Mouse (Mus musculus): Measurements from ENCODE around the gene Mroh2b. TPM values are rescaled to one million over a fixed set of nuclear protein-coding genes. Genes with fewer than 3 reads are reported as not detected.

Mroh2b gene
- polyA plus RNA-seq (2016; fragmentation: Nextera tagmentation; extraction: Ambion mirVana), result not detected in 2 replicates

DNA sequence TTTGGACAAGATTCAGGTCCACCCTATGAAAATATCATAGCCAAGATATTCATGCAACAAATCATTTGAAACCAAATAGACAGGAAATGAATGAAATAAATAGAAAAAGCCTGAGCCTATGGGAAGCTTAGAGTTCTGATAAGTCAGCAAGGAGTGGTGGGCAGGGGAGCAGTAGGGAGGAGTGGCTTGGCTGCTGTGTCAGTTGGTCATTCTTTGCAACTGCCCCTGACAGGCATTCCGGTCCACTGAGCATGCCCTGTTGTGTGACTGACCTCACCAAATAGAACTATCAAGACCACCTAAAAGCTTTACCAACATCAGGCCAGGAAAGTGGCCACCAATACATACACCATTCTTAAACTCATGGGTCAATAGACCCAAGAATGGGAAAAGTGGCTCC lies at the start of gene Mroh2b:
Gene Mroh2b, plus strand, starts transcription at position 301 of the 400 bp plus-strand sequence.
- WGBS, result 88% methylated on average over 1 of the region's 1 CpGs
- Histone ChIP-seq H3K4me3 (no peak within 1 kb of the TSS), H3K36me3 (no peaks in the 10 kb centered on the region), H3K9me3 (no peaks in the 10 kb centered on the region), H3K27me3 (ENCODE audit: insufficient read depth, poor library complexity, severe bottlenecking) (no peaks in the 10 kb centered on the region), H3K4me1 (replicated peaks) (no peaks in the 10 kb centered on the region), H3K27ac (no peak within 1 kb of the TSS)
- no peak for DNase-seq (ENCODE audit: low spot score)

DNA sequence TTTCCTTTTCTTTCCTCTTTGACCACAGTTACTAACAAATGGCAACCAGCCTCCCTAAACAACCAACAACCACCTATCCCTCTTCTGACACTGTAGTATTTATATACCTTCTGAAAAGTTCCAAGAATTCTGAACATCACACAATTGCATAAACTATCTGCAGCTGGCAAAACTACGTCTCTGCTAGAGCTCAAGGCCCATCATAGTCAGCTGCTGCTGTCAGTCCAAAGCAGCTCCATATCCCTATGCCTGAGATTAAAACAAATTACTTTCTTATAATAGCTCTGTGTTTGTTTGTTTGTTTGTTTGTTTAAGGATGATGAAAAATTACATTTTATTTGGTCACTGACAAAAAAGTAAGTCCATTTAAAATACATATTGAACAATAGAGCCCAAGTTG lies 48.5 kb upstream of the Mroh2b start:
- H3K9me3 ChIP-seq, result no peaks in the 10 kb centered on the region
- H3K27ac ChIP-seq, result no peak overlapping the region
- H3K36me3 ChIP-seq, result no peaks in the 10 kb centered on the region
- no peak overlapping the region for H3K4me3 ChIP-seq
- no peaks in the 10 kb centered on the region for H3K4me1 ChIP-seq (replicated peaks)
- H3K27me3 ChIP-seq (ENCODE audit: insufficient read depth, poor library complexity, severe bottlenecking), result no peaks in the 10 kb centered on the region
- no peak for DNase-seq (ENCODE audit: low spot score)
- 93% methylated on average over 1 of the region's 1 CpGs for WGBS

DNA sequence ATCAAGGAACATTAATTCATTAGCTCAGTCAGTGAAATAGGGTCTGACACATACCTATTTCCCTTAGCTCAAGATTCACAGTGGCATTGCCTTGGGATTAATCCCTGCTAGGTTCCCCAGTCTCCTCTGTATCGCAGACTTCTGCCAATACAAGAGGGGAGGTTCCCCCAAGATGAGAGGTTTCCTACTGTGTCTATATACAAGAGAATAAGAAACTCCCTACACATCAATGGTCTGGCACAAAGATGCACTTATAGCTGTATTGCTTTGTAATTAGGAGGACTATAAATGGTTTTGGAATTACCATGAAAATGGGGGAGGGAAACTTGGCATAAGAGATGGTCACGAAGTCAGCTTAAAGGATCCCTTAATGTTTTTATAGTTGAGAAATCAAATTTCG lies 3.6 kb upstream of the Mroh2b start:
- Histone ChIP-seq H3K4me1 (replicated peaks) (no peaks in the 10 kb centered on the region), H3K4me3 (no peak overlapping the region), H3K9me3 (no peaks in the 10 kb centered on the region), H3K27ac (no peak overlapping the region), H3K36me3 (no peaks in the 10 kb centered on the region), H3K27me3 (ENCODE audit: insufficient read depth, poor library complexity, severe bottlenecking) (no peaks in the 10 kb centered on the region)
- 59% methylated on average over 3 of the region's 3 CpGs for WGBS
- no peak for DNase-seq (ENCODE audit: low spot score)

DNA sequence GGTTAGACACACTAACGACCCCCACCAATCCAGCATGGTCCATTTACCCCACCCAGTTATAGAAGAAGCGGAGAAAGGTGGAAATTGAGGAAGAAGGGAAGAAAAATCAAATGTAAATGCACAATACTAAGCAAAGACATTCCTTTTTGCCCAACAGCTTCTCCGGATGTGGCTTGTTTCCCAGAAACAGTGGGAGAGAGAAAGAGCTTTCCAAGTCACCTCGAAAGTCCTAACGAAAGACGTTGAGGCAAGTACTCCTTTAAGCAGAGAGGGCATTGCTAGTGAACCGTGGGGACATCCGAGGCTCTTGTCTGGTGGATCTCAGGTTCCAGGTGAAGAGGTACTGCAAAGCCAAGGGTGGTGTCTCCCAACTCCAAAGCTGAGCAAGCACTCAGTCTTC lies 36.2 kb downstream of the Mroh2b start:
- no peaks in the 10 kb centered on the region for H3K9me3 ChIP-seq
- WGBS, result 92% methylated on average over 8 of the region's 8 CpGs
- H3K27me3 ChIP-seq (ENCODE audit: insufficient read depth, poor library complexity, severe bottlenecking), result no peaks in the 10 kb centered on the region
- H3K4me1 ChIP-seq (replicated peaks), result no peaks in the 10 kb centered on the region
- no peaks in the 10 kb centered on the region for H3K36me3 ChIP-seq
- DNase-seq (ENCODE audit: low spot score), result no peak
- H3K4me3 ChIP-seq, result no peak overlapping the region
- no peak overlapping the region for H3K27ac ChIP-seq

DNA sequence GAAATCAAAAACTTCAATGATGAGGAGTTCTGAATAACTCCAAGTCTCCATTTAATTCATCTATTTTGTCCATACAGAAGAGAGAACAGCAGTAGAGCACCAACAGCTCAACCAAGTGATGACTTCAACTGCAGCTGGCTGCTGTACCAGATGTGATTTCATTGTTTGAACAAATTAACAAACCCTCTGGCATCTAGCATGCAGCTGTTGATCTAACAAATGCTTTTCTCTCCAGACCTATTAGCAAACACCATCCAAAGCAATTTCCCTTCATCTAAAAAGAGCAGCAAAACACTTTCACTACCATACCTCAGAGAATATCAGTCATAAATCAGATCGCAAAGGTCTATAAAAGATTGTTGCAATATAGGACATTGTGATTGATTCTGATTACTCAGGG lies 74.8 kb downstream of the Mroh2b start:
- H3K36me3 ChIP-seq, result no peaks in the 10 kb centered on the region
- DNase-seq (ENCODE audit: low spot score), result no peak
- H3K9me3 ChIP-seq, result no peaks in the 10 kb centered on the region
- H3K4me1 ChIP-seq (replicated peaks), result no peaks in the 10 kb centered on the region
- WGBS, result 95% methylated on average over 1 of the region's 1 CpGs
- H3K27ac ChIP-seq, result no peak overlapping the region
- H3K4me3 ChIP-seq, result no peak overlapping the region
- H3K27me3 ChIP-seq (ENCODE audit: insufficient read depth, poor library complexity, severe bottlenecking), result no peaks in the 10 kb centered on the region

DNA sequence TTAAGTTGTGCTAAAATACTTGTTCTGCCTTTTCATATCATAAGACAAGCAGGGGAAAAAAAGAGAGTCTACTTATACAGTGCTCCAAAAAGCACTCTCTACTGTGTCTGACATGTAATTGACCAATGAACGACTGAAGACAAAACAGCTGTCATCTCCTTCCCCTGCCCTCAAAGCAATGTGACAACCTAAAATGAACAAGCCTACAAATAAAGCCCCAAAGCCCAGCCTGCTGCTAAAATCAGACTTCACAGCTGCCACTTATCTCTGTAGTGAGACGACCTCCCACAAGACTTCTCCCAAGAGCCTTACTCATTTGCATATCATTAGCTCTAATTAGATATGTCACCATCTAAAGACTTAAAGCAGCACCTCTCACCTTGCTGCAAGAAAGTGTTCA lies 104.4 kb downstream of the Mroh2b start:
- H3K36me3 ChIP-seq, result no peaks in the 10 kb centered on the region
- no peaks in the 10 kb centered on the region for H3K27me3 ChIP-seq (ENCODE audit: insufficient read depth, poor library complexity, severe bottlenecking)
- WGBS, result 44% methylated on average over 2 of the region's 2 CpGs
- no peak overlapping the region for H3K27ac ChIP-seq
- DNase-seq (ENCODE audit: low spot score), result no peak
- H3K4me1 ChIP-seq (replicated peaks), result no peaks in the 10 kb centered on the region
- no peak overlapping the region for H3K4me3 ChIP-seq
- H3K9me3 ChIP-seq, result no peaks in the 10 kb centered on the region

DNA sequence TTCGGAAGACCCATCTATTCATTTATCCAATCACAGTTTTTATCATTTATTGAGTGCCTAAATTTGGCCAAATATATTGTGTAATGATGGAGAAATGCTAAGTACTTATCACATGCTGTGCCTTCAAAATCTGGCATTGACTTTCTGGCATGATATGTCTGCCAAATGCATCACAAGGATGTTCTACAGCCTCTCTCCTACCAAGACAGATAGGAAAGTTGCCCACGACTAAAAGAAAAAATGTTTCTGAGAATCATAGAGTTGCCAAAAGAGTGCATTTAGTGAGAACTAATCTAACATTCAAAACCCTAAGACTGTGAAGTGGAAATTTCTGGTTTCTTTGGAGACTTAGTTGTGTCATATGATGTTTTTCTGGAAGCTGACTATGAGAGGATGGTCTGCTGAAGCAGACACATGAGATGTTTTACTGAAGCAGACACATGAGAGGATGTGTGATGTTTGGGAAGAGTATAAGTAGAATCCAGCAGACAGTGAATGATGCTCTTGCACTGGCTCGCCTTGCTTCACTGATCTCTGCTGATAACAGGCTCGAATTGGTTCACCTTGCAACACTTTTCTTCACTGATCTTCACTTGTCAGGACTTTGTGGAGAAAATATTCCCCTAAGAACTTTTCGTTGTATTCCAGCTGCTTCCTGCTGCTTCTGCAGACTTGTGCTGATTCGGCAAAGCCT lies 105.1 kb downstream of the Mroh2b start:
- H3K9me3 ChIP-seq, result no peaks in the 10 kb centered on the region
- no peaks in the 10 kb centered on the region for H3K27me3 ChIP-seq (ENCODE audit: insufficient read depth, poor library complexity, severe bottlenecking)
- no peak overlapping the region for H3K4me3 ChIP-seq
- no peaks in the 10 kb centered on the region for H3K4me1 ChIP-seq (replicated peaks)
- no peaks in the 10 kb centered on the region for H3K36me3 ChIP-seq
- H3K27ac ChIP-seq, result no peak overlapping the region
- 84% methylated on average over 6 of the region's 6 CpGs for WGBS
- no peak for DNase-seq (ENCODE audit: low spot score)

DNA sequence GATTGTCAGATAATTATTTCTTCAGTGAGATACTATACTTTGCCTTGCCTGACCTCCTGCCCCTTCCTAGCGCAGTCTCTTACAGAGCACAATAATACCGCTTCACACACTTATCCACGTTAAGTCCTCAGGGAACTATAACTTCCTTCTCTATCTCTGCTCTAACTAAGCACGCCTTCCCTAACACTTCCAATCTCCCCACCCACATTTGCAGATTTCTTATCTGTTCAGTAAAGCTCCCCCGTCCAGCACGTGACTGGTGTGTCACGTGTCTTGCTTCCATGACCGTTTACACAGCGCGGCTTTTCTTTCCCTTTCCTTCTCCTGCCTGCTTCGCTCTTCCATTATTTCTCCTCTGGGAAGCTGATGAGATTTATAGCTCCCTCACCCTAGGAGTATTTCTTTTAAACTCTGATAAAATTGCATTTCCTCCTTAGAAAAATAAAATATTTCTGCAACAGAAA lies 111.1 kb downstream of the Mroh2b start:
- DNase-seq (ENCODE audit: low spot score), result no peak
- 85% methylated on average over 11 of the region's 11 CpGs for WGBS
- no peaks in the 10 kb centered on the region for H3K4me1 ChIP-seq (replicated peaks)

More for the DNA sequence above, 111.1 kb downstream of the Mroh2b start:
- Histone ChIP-seq H3K27ac (no peak overlapping the region), H3K4me3 (no peak overlapping the region), H3K27me3 (ENCODE audit: insufficient read depth, poor library complexity, severe bottlenecking) (no peaks in the 10 kb centered on the region), H3K9me3 (no peaks in the 10 kb centered on the region), H3K36me3 (no peaks in the 10 kb centered on the region)

Other genes with a start within 250 kb of the Mroh2b start
- gene C6, start 171.6 kb upstream of the Mroh2b start, polyA plus RNA-seq (2016; fragmentation: Nextera tagmentation; extraction: Ambion mirVana), result not detected in 2 replicates
- 0.07 TPM in 1 of 2 replicates, not detected in the other for gene C7, start 165.0 kb downstream of the Mroh2b start, polyA plus RNA-seq (2016; fragmentation: Nextera tagmentation; extraction: Ambion mirVana)
- 0.63 and 0.89 TPM in 2 replicates for gene Card6, start 209.8 kb downstream of the Mroh2b start, polyA plus RNA-seq (2016; fragmentation: Nextera tagmentation; extraction: Ambion mirVana)
- gene Rpl37, start 217.9 kb downstream of the Mroh2b start, polyA plus RNA-seq (2016; fragmentation: Nextera tagmentation; extraction: Ambion mirVana), result 417 and 434 TPM in 2 replicates
- 14.2 and 15.2 TPM in 2 replicates for gene Prkaa1, start 245.1 kb downstream of the Mroh2b start, polyA plus RNA-seq (2016; fragmentation: Nextera tagmentation; extraction: Ambion mirVana)